Mouse (Mus musculus): ENCODE measurements around the gene Snrpf. TPM values are rescaled to one million over a fixed set of nuclear protein-coding genes. Genes with fewer than 3 reads are reported as not detected.
"Not testable (repeated sequence)": the region's sequence is repeated elsewhere in the genome, so short reads cannot be mapped to it uniquely, and the experiment has no call there.

Snrpf gene
- polyA plus RNA-seq, 1 experiment: 88.9 TPM

GRCm38 (mm10) chr10:93567841-93568566 is 21.5 kb downstream of the Snrpf start:
- Histone ChIP-seq H3K4me3 (ENCODE audit: control insufficient read depth, insufficient read depth, low read length) (no peak overlapping the region), H3K36me3 (ENCODE audit: control insufficient read depth, insufficient read depth, low read length) (no peaks in the 10 kb centered on the region), H3K27ac (ENCODE audit: control insufficient read depth, insufficient read depth, low read length) (no peak overlapping the region), H3K27me3 (ENCODE audit: control insufficient read depth, insufficient read depth, low read length) (no peaks in the 10 kb centered on the region), H3K4me1 (replicated peaks; ENCODE audit: control insufficient read depth, insufficient read depth, low read length) (no peaks in the 10 kb centered on the region)
- no peak for DNase-seq
- TF ChIP-seq POLR2A (IDR thresholded peaks at IDR 0.05; ENCODE audit: control insufficient read depth, extremely low read depth, insufficient read depth, low read length, poor library complexity) (no peak), CTCF (IDR thresholded peaks at IDR 0.05; ENCODE audit: borderline replicate concordance, control insufficient read depth, extremely low read depth, insufficient read depth, low read length, poor library complexity) (no peak)
- WGBS: 96% methylated on average over 11 of the region's 11 CpGs

- 91% methylated on average over 10 of the region's 10 CpGs for WGBS
- no peak for DNase-seq
Measured at GRCm38 (mm10) chr10:93567066-93567465, 22.4 kb downstream of the Snrpf start.

GRCm38 (mm10) chr10:93564518-93565090 is 24.9 kb downstream of the Snrpf start:
- Histone ChIP-seq H3K4me1 (replicated peaks; ENCODE audit: control insufficient read depth, insufficient read depth, low read length) (no peaks in the 10 kb centered on the region), H3K4me3 (ENCODE audit: control insufficient read depth, insufficient read depth, low read length) (no peak overlapping the region), H3K27ac (ENCODE audit: control insufficient read depth, insufficient read depth, low read length) (no peak overlapping the region), H3K27me3 (ENCODE audit: control insufficient read depth, insufficient read depth, low read length) (no peaks in the 10 kb centered on the region), H3K36me3 (ENCODE audit: control insufficient read depth, insufficient read depth, low read length) (no peaks in the 10 kb centered on the region)
- DNase-seq: no peak
- WGBS: 83% methylated on average over 14 of the region's 14 CpGs
- no peak for TF ChIP-seq POLR2A (IDR thresholded peaks at IDR 0.05; ENCODE audit: control insufficient read depth, extremely low read depth, insufficient read depth, low read length, poor library complexity)
- no peak for TF ChIP-seq CTCF (IDR thresholded peaks at IDR 0.05; ENCODE audit: borderline replicate concordance, control insufficient read depth, extremely low read depth, insufficient read depth, low read length, poor library complexity)

More at GRCm38 (mm10) chr10:93567066-93567465, 22.4 kb downstream of the Snrpf start:
- no peak overlapping the region for H3K4me3 ChIP-seq (ENCODE audit: control insufficient read depth, insufficient read depth, low read length)
- H3K27ac ChIP-seq (ENCODE audit: control insufficient read depth, insufficient read depth, low read length): no peak overlapping the region
- H3K27me3 ChIP-seq (ENCODE audit: control insufficient read depth, insufficient read depth, low read length): no peaks in the 10 kb centered on the region
- no peaks in the 10 kb centered on the region for H3K36me3 ChIP-seq (ENCODE audit: control insufficient read depth, insufficient read depth, low read length)
- no peaks in the 10 kb centered on the region for H3K4me1 ChIP-seq (replicated peaks; ENCODE audit: control insufficient read depth, insufficient read depth, low read length)
- TF ChIP-seq POLR2A (IDR thresholded peaks at IDR 0.05; ENCODE audit: control insufficient read depth, extremely low read depth, insufficient read depth, low read length, poor library complexity): no peak
- no peak for TF ChIP-seq CTCF (IDR thresholded peaks at IDR 0.05; ENCODE audit: borderline replicate concordance, control insufficient read depth, extremely low read depth, insufficient read depth, low read length, poor library complexity)

GRCm38 (mm10) chr10:93559786-93560185 is 29.7 kb downstream of the Snrpf start:
- 95% methylated on average over 9 of the region's 9 CpGs for WGBS
- Histone ChIP-seq H3K36me3 (ENCODE audit: control insufficient read depth, insufficient read depth, low read length) (no peaks in the 10 kb centered on the region), H3K4me3 (ENCODE audit: control insufficient read depth, insufficient read depth, low read length) (no peak overlapping the region), H3K27me3 (ENCODE audit: control insufficient read depth, insufficient read depth, low read length) (no peaks in the 10 kb centered on the region), H3K4me1 (replicated peaks; ENCODE audit: control insufficient read depth, insufficient read depth, low read length) (no peaks in the 10 kb centered on the region), H3K27ac (ENCODE audit: control insufficient read depth, insufficient read depth, low read length) (no peak overlapping the region)
- DNase-seq: no peak
- TF ChIP-seq CTCF (IDR thresholded peaks at IDR 0.05; ENCODE audit: borderline replicate concordance, control insufficient read depth, extremely low read depth, insufficient read depth, low read length, poor library complexity) (no peak), POLR2A (IDR thresholded peaks at IDR 0.05; ENCODE audit: control insufficient read depth, extremely low read depth, insufficient read depth, low read length, poor library complexity) (no peak)

GRCm38 (mm10) chr10:93557971-93558370 is 31.5 kb downstream of the Snrpf start:
- H3K27ac ChIP-seq (ENCODE audit: control insufficient read depth, insufficient read depth, low read length); H3K27me3 ChIP-seq (ENCODE audit: control insufficient read depth, insufficient read depth, low read length); H3K4me3 ChIP-seq (ENCODE audit: control insufficient read depth, insufficient read depth, low read length); DNase-seq; H3K4me1 ChIP-seq (replicated peaks; ENCODE audit: control insufficient read depth, insufficient read depth, low read length); H3K36me3 ChIP-seq (ENCODE audit: control insufficient read depth, insufficient read depth, low read length): not testable (repeated sequence)
- WGBS: 63% methylated on average over 2 of the region's 2 CpGs

- 71% methylated on average over 8 of the region's 8 CpGs for WGBS
- Histone ChIP-seq H3K36me3 (ENCODE audit: control insufficient read depth, insufficient read depth, low read length) (no peaks in the 10 kb centered on the region), H3K27me3 (ENCODE audit: control insufficient read depth, insufficient read depth, low read length) (no peaks in the 10 kb centered on the region), H3K4me1 (replicated peaks; ENCODE audit: control insufficient read depth, insufficient read depth, low read length) (no peaks in the 10 kb centered on the region), H3K4me3 (ENCODE audit: control insufficient read depth, insufficient read depth, low read length) (no peak overlapping the region), H3K27ac (ENCODE audit: control insufficient read depth, insufficient read depth, low read length) (no peak overlapping the region)
- no peak for TF ChIP-seq POLR2A (IDR thresholded peaks at IDR 0.05; ENCODE audit: control insufficient read depth, extremely low read depth, insufficient read depth, low read length, poor library complexity)
- no peak for TF ChIP-seq CTCF (IDR thresholded peaks at IDR 0.05; ENCODE audit: borderline replicate concordance, control insufficient read depth, extremely low read depth, insufficient read depth, low read length, poor library complexity)
- no peak for DNase-seq
Measured at GRCm38 (mm10) chr10:93552596-93552995, 36.9 kb downstream of the Snrpf start.
